Mouse (Mus musculus): Measurements from ENCODE around the gene Hoxc10. TPM values are rescaled to one million over a fixed set of nuclear protein-coding genes. Genes with fewer than 3 reads are reported as not detected.

Hoxc10 gene
- polyA plus RNA-seq, 1 experiment from 2014 or later = not detected

DNA sequence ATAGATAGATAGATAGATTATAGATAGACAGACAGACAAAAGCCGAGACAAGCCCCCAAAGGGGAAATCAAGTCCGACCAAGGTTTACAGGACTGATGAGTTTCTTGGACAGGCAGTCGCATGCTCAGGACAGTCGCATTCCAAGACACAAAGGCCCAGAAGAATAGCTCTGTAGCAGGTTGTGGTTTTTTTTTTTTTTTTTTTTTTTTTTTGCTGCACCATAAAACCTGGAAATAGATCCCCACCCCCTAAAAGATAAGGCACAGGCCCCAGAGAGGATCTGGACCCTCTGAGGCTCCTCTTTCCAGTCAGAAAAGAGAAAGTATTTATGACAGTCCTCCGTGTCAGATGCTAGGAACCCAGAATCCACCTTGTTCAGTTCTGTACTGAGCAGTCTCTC is 21.5 kb downstream of the Hoxc10 start:
- Histone ChIP-seq H3K27me3 (ENCODE audit: insufficient read depth, poor library complexity, severe bottlenecking) (peaks cover 100% of the 10 kb centered on the region), H3K4me3 (no peak overlapping the region)
- 12% methylated on average over 5 of the region's 5 CpGs for WGBS

DNA sequence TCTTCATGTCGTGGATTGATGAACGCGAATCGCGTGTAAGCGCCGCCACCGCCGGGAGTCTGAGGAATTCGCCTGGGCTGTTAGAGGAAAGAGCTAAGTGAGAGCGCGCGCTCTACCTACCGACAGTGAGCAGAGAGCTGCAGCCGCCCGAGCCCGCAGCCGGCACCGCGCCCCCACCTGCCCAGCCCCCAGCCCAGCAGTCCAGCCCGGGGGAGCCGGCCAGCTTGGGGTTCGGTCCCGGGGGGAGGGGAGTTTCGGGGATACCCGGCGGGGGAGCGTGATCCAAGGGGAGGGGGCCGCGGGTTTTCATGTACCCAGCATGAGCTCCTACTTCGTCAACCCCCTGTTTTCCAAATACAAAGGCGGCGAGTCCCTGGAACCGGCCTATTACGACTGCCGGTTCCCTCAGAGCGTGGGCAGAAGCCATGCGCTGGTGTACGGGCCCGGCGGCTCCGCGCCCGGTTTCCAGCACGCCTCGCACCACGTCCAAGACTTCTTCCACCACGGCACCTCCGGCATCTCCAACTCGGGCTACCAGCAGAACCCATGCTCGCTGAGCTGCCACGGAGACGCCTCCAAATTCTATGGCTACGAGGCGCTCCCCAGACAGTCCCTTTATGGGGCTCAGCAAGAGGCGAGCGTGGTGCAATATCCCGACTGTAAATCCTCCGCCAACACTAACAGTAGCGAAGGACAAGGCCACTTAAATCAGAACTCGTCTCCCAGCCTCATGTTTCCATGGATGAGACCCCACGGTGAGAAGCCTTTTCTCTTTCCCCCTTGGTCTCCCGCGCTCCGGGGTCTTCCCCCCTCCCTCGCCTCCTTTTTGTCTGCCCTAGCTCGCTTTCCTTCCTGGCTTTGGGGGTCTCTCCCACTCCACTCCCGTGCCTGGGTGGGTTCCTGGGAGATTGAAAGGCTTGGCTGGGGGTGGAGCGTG is 24.1 kb downstream of the Hoxc10 start, which contains the start of gene Hoxc8:
TSS of gene Hoxc8 (plus strand) at position 147 of the 937 bp plus-strand sequence.
- Histone ChIP-seq H3K27ac (no peak within 1 kb of the TSS), H3K36me3 (no peaks in the 10 kb centered on the region), H3K9me3 (no peaks in the 10 kb centered on the region), H3K4me3 (no peak within 1 kb of the TSS), H3K27me3 (ENCODE audit: insufficient read depth, poor library complexity, severe bottlenecking) (peaks cover 100% of the 10 kb centered on the region), H3K4me1 (replicated peaks) (no peaks in the 10 kb centered on the region)
- no peak for DNase-seq (ENCODE audit: low spot score)
- WGBS = 1% methylated on average over 69 of the region's 69 CpGs

More for the DNA sequence above, 21.5 kb downstream of the Hoxc10 start:
- no peaks in the 10 kb centered on the region for H3K36me3 ChIP-seq
- no peak for DNase-seq (ENCODE audit: low spot score)
- H3K27ac ChIP-seq = no peak overlapping the region
- no peaks in the 10 kb centered on the region for H3K4me1 ChIP-seq (replicated peaks)
- no peaks in the 10 kb centered on the region for H3K9me3 ChIP-seq

DNA sequence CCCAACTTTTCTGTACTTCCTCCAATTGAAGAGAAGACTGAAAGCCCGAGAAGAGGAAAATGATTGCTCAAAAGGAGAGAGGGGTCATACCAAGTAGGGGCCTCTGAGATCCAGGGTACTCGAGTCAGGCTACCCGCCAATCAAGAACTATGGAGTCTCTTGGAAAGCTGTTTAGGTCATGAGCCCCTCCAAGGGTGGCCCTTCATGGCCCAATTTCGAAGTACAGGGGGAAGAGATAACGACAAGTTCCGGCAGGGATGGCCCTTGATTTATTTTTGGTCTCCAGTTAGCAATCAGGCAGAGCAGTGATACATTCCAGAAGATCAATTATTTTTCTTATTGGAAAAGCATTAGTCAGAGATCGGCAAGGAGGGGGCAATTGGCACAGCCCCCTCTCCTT is 25.2 kb downstream of the Hoxc10 start:
- Histone ChIP-seq H3K27ac (no peak overlapping the region), H3K9me3 (no peaks in the 10 kb centered on the region), H3K36me3 (no peaks in the 10 kb centered on the region), H3K27me3 (ENCODE audit: insufficient read depth, poor library complexity, severe bottlenecking) (peaks cover 100% of the 10 kb centered on the region), H3K4me1 (replicated peaks) (no peaks in the 10 kb centered on the region), H3K4me3 (no peak overlapping the region)
- DNase-seq (ENCODE audit: low spot score) = no peak
- 2% methylated on average over 7 of the region's 7 CpGs for WGBS

DNA sequence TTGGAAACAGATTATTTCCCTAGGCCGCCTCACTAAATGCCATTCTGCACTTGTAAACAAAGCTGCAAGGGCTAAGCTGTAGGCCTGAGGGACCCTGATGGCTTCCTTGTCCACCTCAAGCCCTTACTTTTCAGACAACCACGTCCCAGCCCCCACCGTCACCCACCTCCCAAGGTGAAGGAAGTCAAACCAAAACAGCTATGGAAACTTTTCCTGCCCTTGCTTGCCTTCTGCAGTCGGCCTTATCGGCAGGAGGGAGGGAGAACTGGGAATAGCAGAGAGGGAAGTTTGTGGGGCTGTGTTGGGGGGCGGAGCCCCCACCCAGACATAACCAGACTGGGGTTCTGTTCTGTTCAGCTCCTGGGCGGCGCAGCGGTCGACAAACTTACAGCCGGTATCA is 25.6 kb downstream of the Hoxc10 start:
- Histone ChIP-seq H3K27ac (no peak overlapping the region), H3K4me3 (no peak overlapping the region), H3K27me3 (ENCODE audit: insufficient read depth, poor library complexity, severe bottlenecking) (peaks cover 100% of the 10 kb centered on the region), H3K4me1 (replicated peaks) (no peaks in the 10 kb centered on the region), H3K36me3 (no peaks in the 10 kb centered on the region), H3K9me3 (no peaks in the 10 kb centered on the region)
- peak; percentile 50 for DNase-seq (ENCODE audit: low spot score)
- WGBS = 1% methylated on average over 11 of the region's 11 CpGs

DNA sequence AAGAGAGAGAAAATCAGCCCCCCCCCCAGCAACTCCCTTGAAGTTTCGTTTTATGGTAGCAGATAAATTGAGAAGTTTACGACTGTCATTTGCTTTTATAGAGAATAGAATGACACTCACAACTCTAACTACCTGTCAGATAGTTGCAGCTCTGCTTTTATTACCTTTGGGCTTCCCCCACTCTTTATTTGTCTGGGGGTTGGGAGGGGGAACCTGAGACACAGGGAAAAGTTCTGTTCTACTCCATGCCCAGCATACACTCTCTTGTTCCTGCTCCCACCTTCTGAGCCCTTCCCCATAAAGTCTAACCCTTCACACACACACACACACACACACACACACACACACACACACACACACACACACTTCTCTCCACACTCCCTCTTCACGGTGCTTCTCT is 26.3 kb downstream of the Hoxc10 start:
- H3K27ac ChIP-seq = no peak overlapping the region
- no peaks in the 10 kb centered on the region for H3K4me1 ChIP-seq (replicated peaks)
- peaks cover 100% of the 10 kb centered on the region for H3K27me3 ChIP-seq (ENCODE audit: insufficient read depth, poor library complexity, severe bottlenecking)
- DNase-seq (ENCODE audit: low spot score) = no peak
- H3K36me3 ChIP-seq = no peaks in the 10 kb centered on the region
- H3K9me3 ChIP-seq = no peaks in the 10 kb centered on the region
- under 1% methylated on average over 3 of the region's 3 CpGs for WGBS
- H3K4me3 ChIP-seq = no peak overlapping the region

DNA sequence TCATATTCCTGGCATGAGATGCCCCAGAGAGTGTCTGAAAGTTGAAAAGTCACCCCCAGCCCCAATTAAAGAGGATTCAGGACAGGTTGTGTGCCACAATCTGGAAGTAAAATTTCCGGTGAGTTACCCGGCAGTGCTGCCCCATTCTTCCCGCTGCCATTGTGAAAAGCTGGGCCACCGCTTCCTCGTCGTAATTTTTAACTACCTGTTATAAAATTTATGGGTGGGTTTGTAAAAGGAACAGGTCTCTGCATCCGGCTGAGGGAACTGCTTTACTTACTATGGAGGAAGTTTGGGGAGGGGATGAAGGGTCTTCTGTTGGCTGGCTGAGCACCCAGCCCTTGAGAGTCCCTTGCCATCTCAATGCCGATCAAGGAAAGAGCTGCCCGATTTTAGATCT is 30.0 kb downstream of the Hoxc10 start:
- WGBS = 2% methylated on average over 9 of the region's 9 CpGs
- no peaks in the 10 kb centered on the region for H3K36me3 ChIP-seq
- no peaks in the 10 kb centered on the region for H3K9me3 ChIP-seq
- no peak for DNase-seq (ENCODE audit: low spot score)
- H3K4me3 ChIP-seq = no peak overlapping the region
- H3K27ac ChIP-seq = no peak overlapping the region
- peaks cover 9% of the 10 kb centered on the region for H3K4me1 ChIP-seq (replicated peaks)
- H3K27me3 ChIP-seq (ENCODE audit: insufficient read depth, poor library complexity, severe bottlenecking) = peaks cover 100% of the 10 kb centered on the region

DNA sequence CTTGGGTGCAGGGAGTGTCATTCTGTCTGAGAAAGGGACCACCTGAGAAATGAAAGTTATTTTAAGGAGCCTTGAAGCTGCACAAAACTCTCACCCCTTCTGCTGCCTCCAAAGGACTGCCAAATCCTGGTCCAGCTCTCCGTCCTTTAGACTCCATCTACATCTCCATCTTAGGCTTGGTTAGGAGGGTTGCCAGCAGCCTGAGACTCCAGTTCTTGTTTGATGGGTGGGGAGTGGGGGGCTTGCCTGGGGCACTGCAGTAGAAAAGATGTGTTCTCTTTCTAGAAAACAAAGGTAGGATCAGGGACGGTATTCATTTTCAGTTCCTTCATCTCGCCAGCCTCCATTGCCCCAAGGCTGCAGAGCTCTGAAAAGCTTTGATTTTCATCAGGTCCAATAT is 30.8 kb downstream of the Hoxc10 start:
- WGBS = under 1% methylated on average over 3 of the region's 3 CpGs

DNA sequence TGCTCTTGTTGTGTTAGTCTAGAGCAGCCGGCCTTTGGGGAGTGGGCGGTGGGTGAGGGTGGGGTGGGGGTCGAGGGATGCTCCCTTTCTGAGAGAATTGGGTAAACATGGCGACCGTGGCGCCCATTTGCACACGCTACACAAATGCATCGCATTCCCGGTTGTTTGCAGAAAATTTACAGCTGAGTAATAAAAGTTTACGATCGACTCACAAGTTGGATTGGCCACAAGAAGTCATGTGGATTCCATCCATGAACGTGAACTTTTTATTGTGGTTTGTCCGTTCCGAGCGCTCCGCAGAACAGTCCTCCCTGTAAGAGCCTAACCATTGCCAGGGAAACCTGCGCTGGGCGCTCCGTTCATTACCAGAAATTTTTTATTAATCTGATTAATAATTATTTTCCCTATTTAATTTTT is 31.4 kb downstream of the Hoxc10 start, which contains the start of gene Hoxc6:
TSS of gene Hoxc6 (plus strand) at position 319 of the 417 bp plus-strand sequence.
- H3K9me3 ChIP-seq = no peaks in the 10 kb centered on the region
- H3K27ac ChIP-seq = no peak within 1 kb of the TSS
- 1% methylated on average over 19 of the region's 19 CpGs for WGBS
- no peak for DNase-seq (ENCODE audit: low spot score)
- peak within 1 kb of the TSS; percentile 42 for H3K4me3 ChIP-seq
- H3K27me3 ChIP-seq (ENCODE audit: insufficient read depth, poor library complexity, severe bottlenecking) = peaks cover 100% of the 10 kb centered on the region
- peaks cover 9% of the 10 kb centered on the region for H3K4me1 ChIP-seq (replicated peaks)
- H3K36me3 ChIP-seq = no peaks in the 10 kb centered on the region

More for the DNA sequence above, 30.8 kb downstream of the Hoxc10 start:
- Histone ChIP-seq H3K4me3 (no peak overlapping the region), H3K9me3 (no peaks in the 10 kb centered on the region), H3K4me1 (replicated peaks) (peaks cover 9% of the 10 kb centered on the region), H3K36me3 (no peaks in the 10 kb centered on the region), H3K27me3 (ENCODE audit: insufficient read depth, poor library complexity, severe bottlenecking) (peaks cover 100% of the 10 kb centered on the region), H3K27ac (no peak overlapping the region)
- DNase-seq (ENCODE audit: low spot score) = no peak

DNA sequence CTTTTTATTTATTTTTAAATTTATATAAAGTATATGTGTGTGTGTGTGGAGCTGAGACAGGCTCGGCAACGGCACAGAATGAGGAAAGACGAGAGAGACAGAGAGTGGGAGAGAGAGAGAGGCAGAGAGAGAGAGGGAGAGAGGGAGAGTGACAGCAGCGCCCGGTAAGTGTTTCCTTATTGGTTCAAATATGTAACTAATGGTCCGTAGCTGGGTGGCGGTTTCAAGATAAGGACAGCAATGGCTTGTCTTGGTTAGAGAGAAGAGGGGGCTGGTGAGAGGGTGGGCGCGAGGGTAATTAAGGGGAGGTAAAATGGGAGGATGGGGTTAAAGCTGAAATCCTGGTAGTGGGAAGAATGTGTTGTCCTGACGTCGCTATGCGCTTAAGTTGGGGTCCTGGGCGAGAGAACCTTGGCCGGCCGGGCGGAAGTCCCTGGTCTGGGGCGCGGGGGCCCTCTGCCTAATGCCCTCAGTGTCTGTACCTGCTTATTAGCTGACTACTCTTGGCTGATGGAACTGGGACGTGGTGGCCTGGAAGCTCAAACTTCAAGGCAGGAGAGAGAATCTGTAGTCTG is 32.1 kb downstream of the Hoxc10 start:
- Histone ChIP-seq H3K4me1 (replicated peaks) (peaks cover 9% of the 10 kb centered on the region), H3K27ac (no peak overlapping the region), H3K36me3 (no peaks in the 10 kb centered on the region), H3K9me3 (no peaks in the 10 kb centered on the region), H3K4me3 (peak overlapping the region; percentile 42; the same call in 1 of the 2 replicates), H3K27me3 (ENCODE audit: insufficient read depth, poor library complexity, severe bottlenecking) (peaks cover 100% of the 10 kb centered on the region)
- no peak for DNase-seq (ENCODE audit: low spot score)
- under 1% methylated on average over 19 of the region's 19 CpGs for WGBS

DNA sequence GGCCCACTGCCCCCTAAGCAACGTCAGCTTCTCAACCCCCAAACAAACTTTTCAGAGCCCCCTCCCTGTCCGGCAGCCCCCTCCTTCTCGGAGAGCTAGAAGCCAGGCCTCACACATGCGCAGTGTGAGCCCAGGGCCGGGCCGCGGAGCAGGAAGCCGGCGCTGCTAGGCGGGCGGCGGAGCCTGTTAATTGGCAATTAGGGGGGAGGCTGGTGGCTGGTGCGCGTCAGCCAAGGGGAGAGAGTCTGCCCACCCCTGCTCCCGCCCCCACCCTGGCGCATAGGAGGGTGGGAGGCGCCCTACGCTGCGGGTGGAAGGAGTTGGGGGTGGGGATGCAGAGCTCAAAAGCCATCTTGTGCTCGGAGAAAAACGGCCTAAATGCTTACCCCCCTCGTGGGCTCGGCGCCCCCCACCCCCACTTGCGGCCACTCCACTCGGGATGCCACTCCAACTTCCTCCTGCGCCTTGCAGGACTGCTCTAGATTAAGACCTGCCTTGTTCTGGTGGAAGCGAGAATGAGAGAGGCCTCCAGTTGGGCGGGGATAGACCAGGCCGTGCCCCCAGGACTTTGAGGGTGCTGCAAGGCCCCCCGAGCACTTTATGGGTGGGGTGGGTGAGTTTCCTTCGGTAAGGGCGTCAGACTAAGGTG is 32.7 kb downstream of the Hoxc10 start:
- Histone ChIP-seq H3K4me3 (peak overlapping the region; percentile 42), H3K4me1 (replicated peaks) (peaks cover 9% of the 10 kb centered on the region), H3K9me3 (no peaks in the 10 kb centered on the region), H3K27me3 (ENCODE audit: insufficient read depth, poor library complexity, severe bottlenecking) (peaks cover 100% of the 10 kb centered on the region), H3K27ac (no peak overlapping the region), H3K36me3 (no peaks in the 10 kb centered on the region)
- no peak for DNase-seq (ENCODE audit: low spot score)
- WGBS = under 1% methylated on average over 33 of the region's 33 CpGs

DNA sequence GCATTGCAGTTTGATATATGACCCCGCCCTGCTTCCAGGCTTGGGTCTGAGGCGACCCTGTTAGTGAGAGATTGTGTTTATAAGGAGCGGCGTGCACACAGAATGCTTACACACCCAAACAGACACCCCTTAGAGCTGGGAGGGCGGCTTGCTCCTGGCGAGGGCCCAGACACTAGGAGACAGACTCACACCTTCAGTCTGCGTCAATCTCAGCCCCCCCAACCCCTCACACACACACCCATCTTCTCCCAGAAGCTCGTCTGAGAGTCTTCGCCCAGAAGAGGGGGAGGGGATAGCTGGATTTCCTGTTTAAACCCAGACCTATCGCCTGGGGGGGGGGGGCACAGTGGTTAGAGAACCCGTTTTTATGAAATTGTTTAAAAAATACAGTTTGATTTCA is 33.4 kb downstream of the Hoxc10 start:
- no peak for DNase-seq (ENCODE audit: low spot score)
- peaks cover 100% of the 10 kb centered on the region for H3K27me3 ChIP-seq (ENCODE audit: insufficient read depth, poor library complexity, severe bottlenecking)
- no peaks in the 10 kb centered on the region for H3K36me3 ChIP-seq
- peaks cover 9% of the 10 kb centered on the region for H3K4me1 ChIP-seq (replicated peaks)
- H3K4me3 ChIP-seq = no peak overlapping the region
- WGBS = under 1% methylated on average over 10 of the region's 11 CpGs
- no peaks in the 10 kb centered on the region for H3K9me3 ChIP-seq
- H3K27ac ChIP-seq = no peak overlapping the region

DNA sequence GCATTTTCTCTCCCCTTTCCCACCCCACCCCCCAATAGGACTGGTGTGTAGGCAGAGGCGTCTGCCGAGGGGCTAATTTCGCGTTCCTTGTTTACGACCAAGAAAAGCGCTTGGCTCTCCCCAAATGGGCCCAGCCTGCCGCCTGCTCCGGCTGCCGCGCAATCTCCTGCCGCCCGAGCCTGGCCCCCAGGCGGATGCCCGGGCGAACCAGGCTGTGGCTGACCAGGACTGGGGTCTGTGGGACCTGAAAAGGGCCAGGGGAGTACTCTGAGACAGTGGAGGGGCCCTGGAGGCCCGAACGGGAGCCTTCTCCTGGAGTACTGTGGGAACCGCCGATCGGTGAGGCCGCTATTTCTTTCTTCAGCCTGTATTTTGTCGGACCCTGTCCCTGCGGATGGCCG is 33.9 kb downstream of the Hoxc10 start:
- H3K27me3 ChIP-seq (ENCODE audit: insufficient read depth, poor library complexity, severe bottlenecking) = peaks cover 100% of the 10 kb centered on the region
- DNase-seq (ENCODE audit: low spot score) = no peak
- H3K36me3 ChIP-seq = no peaks in the 10 kb centered on the region
- H3K4me1 ChIP-seq (replicated peaks) = peaks cover 9% of the 10 kb centered on the region
- under 1% methylated on average over 24 of the region's 24 CpGs for WGBS
- no peaks in the 10 kb centered on the region for H3K9me3 ChIP-seq
- H3K27ac ChIP-seq = no peak overlapping the region
- H3K4me3 ChIP-seq = no peak overlapping the region

DNA sequence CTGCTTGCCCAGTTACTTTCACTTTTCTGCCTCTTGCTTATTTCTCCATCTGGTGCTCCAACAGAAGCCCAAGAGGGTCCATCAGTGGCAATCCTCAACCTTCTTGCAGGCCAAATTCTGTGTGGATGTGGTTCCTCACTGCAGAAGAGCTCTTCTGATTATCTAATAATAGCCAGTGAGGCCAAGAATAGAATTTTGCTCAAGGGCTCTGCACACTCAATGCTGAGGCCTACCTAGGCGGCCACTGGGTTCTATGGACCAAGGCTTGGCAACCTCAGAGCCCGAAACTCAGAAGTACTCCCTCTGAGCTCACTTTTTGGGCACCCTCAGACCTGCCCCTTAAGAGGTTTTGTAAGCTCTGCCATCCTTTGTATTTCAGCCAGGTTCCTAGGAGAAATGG is 34.8 kb downstream of the Hoxc10 start:
- peaks cover 9% of the 10 kb centered on the region for H3K4me1 ChIP-seq (replicated peaks)
- no peaks in the 10 kb centered on the region for H3K9me3 ChIP-seq
- 6% methylated on average over 2 of the region's 2 CpGs for WGBS
- peaks cover 100% of the 10 kb centered on the region for H3K27me3 ChIP-seq (ENCODE audit: insufficient read depth, poor library complexity, severe bottlenecking)
- H3K27ac ChIP-seq = no peak overlapping the region
- no peak for DNase-seq (ENCODE audit: low spot score)
- no peak overlapping the region for H3K4me3 ChIP-seq
- no peaks in the 10 kb centered on the region for H3K36me3 ChIP-seq
